Mouse (Mus musculus): ENCODE results near the gene 2900092C05Rik. TPM values are rescaled to one million over a fixed set of nuclear protein-coding genes. Genes with fewer than 3 reads are reported as not detected.

The 2900092C05Rik gene
- total RNA-seq (2023): not detected in 2 replicates

DNA sequence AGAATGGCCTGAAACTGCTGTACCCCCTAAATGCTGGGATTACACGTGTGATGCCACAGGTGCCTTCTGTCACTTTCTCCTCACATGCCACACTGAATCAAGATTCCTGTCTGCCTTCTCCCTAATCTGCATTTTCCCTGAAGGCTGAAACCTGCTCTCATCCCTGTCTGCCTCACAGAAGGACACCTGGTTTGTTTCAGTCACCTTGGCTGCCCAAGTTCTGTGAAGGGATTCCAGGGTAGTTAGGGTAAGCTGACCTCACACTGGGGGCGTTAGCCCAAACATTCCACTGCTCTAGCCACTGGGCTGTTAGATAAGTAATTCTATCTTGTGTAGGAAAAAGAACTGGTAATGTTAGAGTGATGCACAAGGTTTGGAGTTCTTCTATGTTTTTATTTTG lies at the start of gene 2900092C05Rik:
TSS of gene 2900092C05Rik (plus strand) at position 301 of the 400 bp plus-strand sequence.

DNA sequence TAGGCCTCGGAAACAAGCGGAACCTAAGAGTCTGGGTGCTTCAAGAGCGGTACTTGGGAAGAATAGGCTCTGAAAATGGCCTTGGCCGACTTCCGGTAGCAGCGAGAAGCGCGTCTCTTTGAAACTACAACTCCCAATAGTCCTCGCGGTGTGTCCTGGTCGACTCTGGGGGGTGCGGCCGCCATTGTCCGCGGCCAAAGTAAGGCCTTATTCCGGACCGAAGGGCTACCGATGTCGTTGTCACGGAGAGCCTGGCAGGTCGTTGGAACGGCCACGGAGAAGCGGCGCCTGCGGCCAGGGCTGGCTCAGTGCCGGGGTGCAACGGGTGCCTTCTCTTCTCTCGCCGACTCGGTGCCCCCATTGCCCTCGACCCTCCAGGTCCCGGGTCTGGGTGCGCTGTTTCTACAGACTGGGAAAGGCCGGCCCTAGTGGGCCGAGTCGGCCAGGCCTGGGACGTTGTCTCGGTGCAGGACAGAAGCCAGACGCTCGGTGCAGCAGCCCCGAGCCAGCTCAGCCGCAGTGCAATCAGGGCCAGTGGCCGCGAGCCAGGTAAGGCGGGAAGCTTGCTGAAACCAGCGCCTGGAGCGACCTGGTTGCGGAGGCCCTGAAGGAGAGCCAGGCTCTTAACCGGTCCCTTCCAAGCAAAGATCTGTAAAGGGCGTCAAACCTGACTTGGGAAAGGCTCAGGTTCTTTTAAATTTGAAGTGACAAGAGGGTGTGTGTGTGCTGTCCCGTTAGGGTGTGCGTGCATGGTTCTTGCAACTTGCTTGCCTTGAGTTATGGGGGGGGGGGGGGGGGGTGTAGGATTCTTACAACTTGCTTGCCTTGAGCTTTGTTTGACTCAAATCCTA lies 33.9 kb upstream of the 2900092C05Rik start, which contains the start of gene Zfp606:
TSS of gene Zfp606 (plus strand) at position 136 of the 851 bp plus-strand sequence.

Other genes with a start within 250 kb of the 2900092C05Rik start
- gene Vmn1r81, start 244.2 kb upstream of the 2900092C05Rik start, total RNA-seq (2023): not detected in 2 replicates
- gene Vmn1r82, start 212.1 kb upstream of the 2900092C05Rik start, total RNA-seq (2023): not detected in 2 replicates
- 0.23 and 0.82 TPM in 2 replicates for gene Vmn1r83, start 183.0 kb upstream of the 2900092C05Rik start, total RNA-seq (2023)
- gene Vmn1r84, start 143.2 kb upstream of the 2900092C05Rik start, total RNA-seq (2023): not detected in 2 replicates
- gene Zfp551, start 89.8 kb upstream of the 2900092C05Rik start, total RNA-seq (2023): not detected in 2 replicates
- 2.2 and 2.3 TPM in 2 replicates for gene Zfp606, start 34.2 kb upstream of the 2900092C05Rik start, total RNA-seq (2023)
- 0.06 TPM in 1 of 2 replicates, not detected in the other for gene Vmn2r53, start 96.3 kb downstream of the 2900092C05Rik start, total RNA-seq (2023)
- not detected in 2 replicates for gene Vmn2r54, start 127.8 kb downstream of the 2900092C05Rik start, total RNA-seq (2023)
- gene Vmn2r55, start 172.5 kb downstream of the 2900092C05Rik start, total RNA-seq (2023): not detected in 2 replicates
- gene Vmn2r56, start 222.5 kb downstream of the 2900092C05Rik start, total RNA-seq (2023): not detected in 2 replicates